Mouse (Mus musculus) embryonic facial prominence, embryonic 13.5 days (tissue): ENCODE measurements around the gene Zfp786. TPM values are rescaled to one million over a fixed set of nuclear protein-coding genes. Genes with fewer than 3 reads are reported as not detected.
"Not testable (repeated sequence)": the region's sequence is repeated elsewhere in the genome, so short reads cannot be mapped to it uniquely, and the experiment has no call there.

Source experiments
- ATAC-seq: fragments of 200-750 bp; cut with Nextera tagmentation; 2 replicates; pipeline ENCODE4 v1.8.0; 2017; ENCODE audit warnings: low read depth; ENCODE audit not compliant: insufficient number of reproducible peaks, insufficient read depth, low FRiP score, low TSS enrichment
- H3K27ac ChIP-seq: fragments of 300-500 bp; sonication (generic); 2 replicates; pipeline ENCODE4 v1.5.1; 2015; ENCODE audit warnings: moderate library complexity, mild to moderate bottlenecking, inconsistent platforms
- H3K27me3 ChIP-seq: fragments of 300-500 bp; sonication (generic); 2 replicates; pipeline ENCODE4 v1.6.1; 2015; ENCODE audit warnings: mild to moderate bottlenecking, inconsistent platforms
- H3K36me3 ChIP-seq: fragments of 300-500 bp; sonication (generic); 2 replicates; pipeline ENCODE4 v1.6.1; 2015; ENCODE audit warnings: mild to moderate bottlenecking, inconsistent platforms
- H3K4me1 ChIP-seq: fragments of 300-500 bp; sonication (generic); 2 replicates; pipeline ENCODE4 v1.6.1; 2015; ENCODE audit warnings: inconsistent platforms
- H3K4me2 ChIP-seq: fragments of 300-500 bp; sonication (generic); 2 replicates; pipeline ENCODE4 v1.6.1; 2015; ENCODE audit warnings: moderate library complexity, mild to moderate bottlenecking, inconsistent platforms
- H3K4me3 ChIP-seq: fragments of 300-500 bp; sonication (generic); 2 replicates; pipeline ENCODE4 v1.5.1; 2015; ENCODE audit warnings: mild to moderate bottlenecking, inconsistent platforms
- H3K9ac ChIP-seq: fragments of 300-500 bp; sonication (generic); 2 replicates; pipeline ENCODE4 v1.6.1; 2015; ENCODE audit warnings: mild to moderate bottlenecking, inconsistent platforms
- H3K9me3 ChIP-seq: fragments of 300-500 bp; sonication (generic); 2 replicates; pipeline ENCODE4 v1.6.1; 2016; ENCODE audit warnings: inconsistent platforms
- WGBS: fragments of 180-500 bp; shearing (Covaris S2); methylation state at CpG from one replicate; pipeline ENCODE4 v1.1.7; 2015; ENCODE audit warnings: mixed read lengths; 5-methylcytosine and 5-hydroxymethylcytosine counted together
- polyA plus RNA-seq: library from polyadenylated mRNA; unstranded; fragments of >200 nt; fragmentation: Nextera tagmentation; extraction: Ambion mirVana; gene quantifications from 2 replicates; pipeline ENCODE4 v1.2.1, GENCODE M21; 2015

Gene Zfp786
- polyA plus RNA-seq, 1 experiment from 2014 or later = 5.7 TPM

GRCm38 (mm10) chr6:47794106-47794830 is 36.4 kb downstream of the Zfp786 start:
- WGBS = 67% methylated on average over 10 of the region's 10 CpGs
- no peaks in the 10 kb centered on the region for H3K27me3 ChIP-seq
- ATAC-seq = no peak
- H3K4me2 ChIP-seq = no peak overlapping the region
- no peaks in the 10 kb centered on the region for H3K9me3 ChIP-seq
- peaks cover 47% of the 10 kb centered on the region for H3K36me3 ChIP-seq
- H3K4me1 ChIP-seq = no peaks in the 10 kb centered on the region
- H3K9ac ChIP-seq = no peak overlapping the region
- H3K4me3 ChIP-seq = no peak overlapping the region
- no peak overlapping the region; the same call in 1 of the 2 replicates for H3K27ac ChIP-seq

- Histone ChIP-seq H3K9me3 (no peaks in the 10 kb centered on the region), H3K4me2 (no peak overlapping the region), H3K9ac (no peak overlapping the region), H3K4me3 (no peak overlapping the region), H3K4me1 (peaks cover 3% of the 10 kb centered on the region; the same call in 1 of the 2 replicates), H3K27ac (no peak overlapping the region), H3K27me3 (no peaks in the 10 kb centered on the region), H3K36me3 (peaks cover 37% of the 10 kb centered on the region)
- 75% methylated on average over 5 of the region's 5 CpGs for WGBS
- no peak for ATAC-seq
Observed at GRCm38 (mm10) chr6:47793284-47793683, 37.4 kb downstream of the Zfp786 start.

- no peak overlapping the region for H3K27ac ChIP-seq
- peaks cover 3% of the 10 kb centered on the region; the same call in 1 of the 2 replicates for H3K4me1 ChIP-seq
- WGBS = 94% methylated on average over 2 of the region's 2 CpGs
- no peak for ATAC-seq
- no peaks in the 10 kb centered on the region for H3K9me3 ChIP-seq
- H3K4me3 ChIP-seq = no peak overlapping the region
- no peak overlapping the region for H3K9ac ChIP-seq
- peaks cover 30% of the 10 kb centered on the region for H3K36me3 ChIP-seq
- no peaks in the 10 kb centered on the region for H3K27me3 ChIP-seq
- no peak overlapping the region for H3K4me2 ChIP-seq
Observed at GRCm38 (mm10) chr6:47792533-47792932, 38.1 kb downstream of the Zfp786 start.

GRCm38 (mm10) chr6:47790745-47791144 is 39.9 kb downstream of the Zfp786 start:
- Histone ChIP-seq H3K4me1 (peaks cover 3% of the 10 kb centered on the region; the same call in 1 of the 2 replicates), H3K27me3 (no peaks in the 10 kb centered on the region), H3K4me2 (no peak overlapping the region), H3K36me3 (peaks cover 14% of the 10 kb centered on the region), H3K9ac (no peak overlapping the region), H3K4me3 (no peak overlapping the region), H3K27ac (no peak overlapping the region), H3K9me3 (no peaks in the 10 kb centered on the region)
- WGBS = 60% methylated on average over 2 of the region's 2 CpGs
- ATAC-seq = no peak

GRCm38 (mm10) chr6:47788821-47789220 is 41.8 kb downstream of the Zfp786 start:
- 41% methylated on average over 3 of the region's 3 CpGs for WGBS
- Histone ChIP-seq H3K36me3 (no peaks in the 10 kb centered on the region), H3K9ac (peak overlapping the region; percentile 83), H3K4me1 (peaks cover 3% of the 10 kb centered on the region; the same call in 1 of the 2 replicates), H3K4me3 (peak overlapping the region; percentile 54), H3K4me2 (peak overlapping the region; percentile 61), H3K9me3 (no peaks in the 10 kb centered on the region), H3K27ac (peak overlapping the region; percentile 93), H3K27me3 (no peaks in the 10 kb centered on the region)
- no peak for ATAC-seq

GRCm38 (mm10) chr6:47787941-47788736 is 42.5 kb downstream of the Zfp786 start:
- peak overlapping the region; percentile 61 for H3K4me2 ChIP-seq
- H3K4me3 ChIP-seq = peak overlapping the region; percentile 54
- under 1% methylated on average over 18 of the region's 18 CpGs for WGBS
- H3K27ac ChIP-seq = peak overlapping the region; percentile 93
- peak; percentile 84; the same call in 1 of the 2 replicates for ATAC-seq
- no peaks in the 10 kb centered on the region for H3K9me3 ChIP-seq
- no peaks in the 10 kb centered on the region for H3K27me3 ChIP-seq
- peak overlapping the region; percentile 83 for H3K9ac ChIP-seq
- no peaks in the 10 kb centered on the region for H3K36me3 ChIP-seq
- H3K4me1 ChIP-seq = peaks cover 3% of the 10 kb centered on the region; the same call in 1 of the 2 replicates

- ATAC-seq = no peak
- no peak overlapping the region for H3K27ac ChIP-seq
- H3K36me3 ChIP-seq = no peaks in the 10 kb centered on the region
- peaks cover 3% of the 10 kb centered on the region; the same call in 1 of the 2 replicates for H3K4me1 ChIP-seq
- H3K9me3 ChIP-seq = no peaks in the 10 kb centered on the region
- WGBS = 79% methylated on average over 5 of the region's 5 CpGs
- H3K4me2 ChIP-seq = no peak overlapping the region
- no peak overlapping the region for H3K9ac ChIP-seq
- H3K4me3 ChIP-seq = no peak overlapping the region
- H3K27me3 ChIP-seq = no peaks in the 10 kb centered on the region
Observed at GRCm38 (mm10) chr6:47784707-47785412, 45.8 kb downstream of the Zfp786 start.

- Histone ChIP-seq H3K36me3 (no peaks in the 10 kb centered on the region), H3K27ac (peak overlapping the region; percentile 76), H3K9ac (peak overlapping the region; percentile 69), H3K4me3 (peak overlapping the region; percentile 52), H3K4me2 (peak overlapping the region; percentile 56), H3K27me3 (no peaks in the 10 kb centered on the region), H3K4me1 (no peaks in the 10 kb centered on the region), H3K9me3 (no peaks in the 10 kb centered on the region)
- no peak; the same call in 1 of the 2 replicates for ATAC-seq
- under 1% methylated on average over 21 of the region's 21 CpGs for WGBS
Observed at GRCm38 (mm10) chr6:47781091-47781968, 49.3 kb downstream of the Zfp786 start.

- Histone ChIP-seq H3K4me3 (peak overlapping the region; percentile 52), H3K9me3 (no peaks in the 10 kb centered on the region), H3K36me3 (no peaks in the 10 kb centered on the region), H3K9ac (no peak overlapping the region), H3K4me2 (peak overlapping the region; percentile 56), H3K27ac (peak overlapping the region; percentile 57; the same call in 1 of the 2 replicates), H3K4me1 (no peaks in the 10 kb centered on the region), H3K27me3 (no peaks in the 10 kb centered on the region)
- ATAC-seq = no peak
- WGBS = 8% methylated on average over 2 of the region's 2 CpGs
Observed at GRCm38 (mm10) chr6:47780576-47781013, 50.1 kb downstream of the Zfp786 start.

- Histone ChIP-seq H3K4me3 (peak overlapping the region; percentile 29), H3K4me2 (peak overlapping the region; percentile 51)
- WGBS = 56% methylated on average over 9 of the region's 19 CpGs
- H3K9ac ChIP-seq, H3K36me3 ChIP-seq, H3K27ac ChIP-seq, H3K9me3 ChIP-seq, ATAC-seq, H3K4me1 ChIP-seq, H3K27me3 ChIP-seq: not testable (repeated sequence)
Observed at GRCm38 (mm10) chr6:47771760-47772159, 58.9 kb downstream of the Zfp786 start.
